Mouse (Mus musculus) forebrain, postnatal 0 days (tissue): ENCODE measurements at regions not wholly inside any gene's neighbourhood (a gene's known extent, or its start where the extent isn't known, plus 50 kb on each side); places are given as distances from the start of the nearest gene placed in this dataset.

Experiments
- ATAC-seq: fragments of 200-750 bp; cut with Nextera tagmentation; 2 replicates; pipeline ENCODE4 v1.8.0; 2017; ENCODE audit warnings: mild to moderate bottlenecking, moderate library complexity
- DNase-seq: peaks from one replicate; pipeline ENCODE4 v3.0.0-alpha.2; 2015
- H3K27ac ChIP-seq: fragments of 300-500 bp; sonication (generic); 2 replicates; pipeline ENCODE4 v1.5.1; 2014; ENCODE audit warnings: low read depth, mild to moderate bottlenecking, antibody characterized with exemption, low read length, moderate library complexity, mixed read lengths
- H3K27me3 ChIP-seq: fragments of 300-500 bp; sonication (generic); 2 replicates; pipeline ENCODE4 v1.6.1; 2014; ENCODE audit warnings: mild to moderate bottlenecking, low read length, mixed read lengths; ENCODE audit not compliant: insufficient read depth
- H3K36me3 ChIP-seq: fragments of 300-500 bp; sonication (generic); 2 replicates; pipeline ENCODE4 v1.6.1; 2014; ENCODE audit warnings: mild to moderate bottlenecking, moderate library complexity; ENCODE audit not compliant: insufficient read depth
- H3K4me1 ChIP-seq: fragments of 300-500 bp; sonication (generic); 2 replicates; pipeline ENCODE4 v1.6.1; 2014; ENCODE audit warnings: antibody characterized with exemption; ENCODE audit not compliant: insufficient read depth
- H3K4me2 ChIP-seq: fragments of 300-500 bp; sonication (generic); 2 replicates; pipeline ENCODE4 v1.6.1; 2014; ENCODE audit warnings: low read depth, mild to moderate bottlenecking, moderate library complexity
- H3K4me3 ChIP-seq: fragments of 300-500 bp; sonication (generic); 2 replicates; pipeline ENCODE4 v1.5.1; 2014; ENCODE audit warnings: low read depth, low read length, mixed read lengths
- H3K9ac ChIP-seq: fragments of 300-500 bp; sonication (generic); 2 replicates; pipeline ENCODE4 v1.6.1; 2014; ENCODE audit warnings: mild to moderate bottlenecking
- H3K9me3 ChIP-seq: fragments of 300-500 bp; sonication (generic); 2 replicates; pipeline ENCODE4 v1.6.1; 2016; ENCODE audit warnings: low read length
- CTCF ChIP-seq: sonication (generic); IDR thresholded peaks from 2 replicates; pipeline ENCODE4 v1.5.1; 2016; ENCODE audit warnings: antibody characterized with exemption, control low read depth, low read depth
- WGBS: fragments of 180-500 bp; shearing (Covaris S2); extraction: QIAGEN DNeasy Blood & Tissue Kit; methylation state at CpG from one replicate; pipeline ENCODE4 v1.1.7; 2014; 5-methylcytosine and 5-hydroxymethylcytosine counted together

DNA sequence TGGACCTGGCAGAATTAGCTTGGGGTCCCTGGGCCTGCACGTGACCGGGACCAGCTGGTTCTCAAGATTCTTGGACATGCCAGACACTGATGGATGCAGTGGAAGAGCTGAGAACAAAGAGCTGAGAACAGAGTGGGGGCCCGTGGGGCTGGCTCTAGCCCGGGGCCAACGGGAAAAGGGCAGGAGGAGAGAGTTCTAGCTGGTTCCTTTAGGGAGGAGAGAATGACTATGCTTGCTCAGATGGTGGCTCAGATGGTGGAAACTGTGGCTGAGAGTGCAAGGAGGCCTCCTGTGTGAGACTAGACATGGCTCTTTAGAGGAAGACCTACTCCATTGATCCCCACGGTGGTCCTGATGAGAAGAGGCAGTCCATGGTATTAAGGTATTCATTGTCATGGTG lies 240.5 kb upstream of the Plpp4 start:
- ATAC-seq (no peak), DNase-seq (no peak)
- H3K4me1 ChIP-seq = no peaks in the 10 kb centered on the region
- 90% methylated on average over 6 of the region's 6 CpGs for WGBS
- H3K4me2 ChIP-seq = no peak overlapping the region
- H3K9me3 ChIP-seq = no peaks in the 10 kb centered on the region
- no peak overlapping the region for H3K4me3 ChIP-seq
- H3K27me3 ChIP-seq = no peaks in the 10 kb centered on the region
- H3K27ac ChIP-seq = no peak overlapping the region
- H3K36me3 ChIP-seq = no peaks in the 10 kb centered on the region
- TF ChIP-seq CTCF = no peak
- H3K9ac ChIP-seq = no peak overlapping the region

GRCm38 (mm10) chr7:129027116-129027515 lies 229.7 kb upstream of the Plpp4 start:
- WGBS = 87% methylated on average over 2 of the region's 2 CpGs
- no peaks in the 10 kb centered on the region for H3K4me1 ChIP-seq
- no peak for TF ChIP-seq CTCF
- no peak overlapping the region for H3K9ac ChIP-seq
- H3K27me3 ChIP-seq = no peaks in the 10 kb centered on the region
- H3K36me3 ChIP-seq = no peaks in the 10 kb centered on the region
- ATAC-seq (no peak), DNase-seq (no peak)
- no peak overlapping the region for H3K27ac ChIP-seq
- no peak overlapping the region for H3K4me2 ChIP-seq
- H3K9me3 ChIP-seq = no peaks in the 10 kb centered on the region
- no peak overlapping the region for H3K4me3 ChIP-seq

- no peak for TF ChIP-seq CTCF
- Histone ChIP-seq H3K4me2 (no peak overlapping the region), H3K27ac (no peak overlapping the region), H3K9me3 (no peaks in the 10 kb centered on the region), H3K27me3 (no peaks in the 10 kb centered on the region), H3K9ac (no peak overlapping the region), H3K4me1 (no peaks in the 10 kb centered on the region), H3K4me3 (no peak overlapping the region), H3K36me3 (no peaks in the 10 kb centered on the region)
- DNase-seq = no peak
- no peak for ATAC-seq
- WGBS = 83% methylated on average over 5 of the region's 5 CpGs
Measured at GRCm38 (mm10) chr7:129048023-129048422, 208.8 kb upstream of the Plpp4 start.

DNA sequence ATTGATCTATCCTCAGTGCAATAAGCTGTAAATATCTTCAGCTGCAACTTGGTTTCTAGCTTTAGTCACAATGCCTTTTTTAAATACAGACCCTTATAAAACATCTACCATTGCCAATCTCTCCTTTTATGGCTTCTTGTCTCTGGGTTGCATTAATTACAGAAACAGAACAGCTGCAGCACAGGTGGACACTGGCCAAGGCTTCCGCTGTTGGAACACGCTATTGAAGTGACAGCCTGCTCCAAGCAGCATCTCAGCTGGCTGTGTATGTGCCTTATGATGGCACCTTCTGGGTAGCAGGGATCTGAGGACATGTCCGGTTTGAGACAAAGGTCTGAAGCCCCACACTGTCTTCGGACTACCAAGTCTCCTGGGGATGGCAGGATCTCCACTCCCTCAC lies 207.1 kb upstream of the Plpp4 start:
- Histone ChIP-seq H3K36me3 (no peaks in the 10 kb centered on the region), H3K27me3 (no peaks in the 10 kb centered on the region), H3K4me2 (no peak overlapping the region), H3K27ac (no peak overlapping the region), H3K4me1 (no peaks in the 10 kb centered on the region), H3K4me3 (no peak overlapping the region), H3K9ac (no peak overlapping the region), H3K9me3 (no peaks in the 10 kb centered on the region)
- TF ChIP-seq CTCF = no peak
- DNase-seq (peak; percentile 39), ATAC-seq (no peak)
- WGBS = 67% methylated on average over 4 of the region's 4 CpGs

- H3K4me2 ChIP-seq = no peak overlapping the region
- H3K36me3 ChIP-seq = no peaks in the 10 kb centered on the region
- no peak for TF ChIP-seq CTCF
- ATAC-seq (no peak; the same call in 1 of the 2 replicates), DNase-seq (no peak)
- no peak overlapping the region for H3K4me3 ChIP-seq
- H3K9ac ChIP-seq = no peak overlapping the region
- no peaks in the 10 kb centered on the region for H3K9me3 ChIP-seq
- H3K4me1 ChIP-seq = no peaks in the 10 kb centered on the region
- 78% methylated on average over 1 of the region's 1 CpGs for WGBS
- H3K27ac ChIP-seq = no peak overlapping the region
- no peaks in the 10 kb centered on the region for H3K27me3 ChIP-seq
Measured at GRCm38 (mm10) chr7:129050675-129051074, 206.2 kb upstream of the Plpp4 start.

GRCm38 (mm10) chr7:129066891-129067290 lies 189.9 kb upstream of the Plpp4 start:
- no peak for DNase-seq
- H3K4me3 ChIP-seq = no peak overlapping the region
- no peak overlapping the region for H3K27ac ChIP-seq
- WGBS = 94% methylated on average over 2 of the region's 2 CpGs
- H3K9me3 ChIP-seq = no peaks in the 10 kb centered on the region
- no peak for TF ChIP-seq CTCF
- H3K27me3 ChIP-seq = no peaks in the 10 kb centered on the region
- H3K9ac ChIP-seq = no peak overlapping the region
- no peak overlapping the region for H3K4me2 ChIP-seq
- no peaks in the 10 kb centered on the region for H3K4me1 ChIP-seq
- no peak for ATAC-seq
- H3K36me3 ChIP-seq = no peaks in the 10 kb centered on the region

- ATAC-seq (no peak), DNase-seq (no peak)
- no peak overlapping the region for H3K4me2 ChIP-seq
- no peak overlapping the region for H3K9ac ChIP-seq
- H3K27me3 ChIP-seq = no peaks in the 10 kb centered on the region
- no peak overlapping the region for H3K4me3 ChIP-seq
- H3K27ac ChIP-seq = no peak overlapping the region
- WGBS = 79% methylated on average over 4 of the region's 4 CpGs
- TF ChIP-seq CTCF = no peak
- H3K4me1 ChIP-seq = no peaks in the 10 kb centered on the region
- no peaks in the 10 kb centered on the region for H3K9me3 ChIP-seq
- H3K36me3 ChIP-seq = no peaks in the 10 kb centered on the region
Measured at GRCm38 (mm10) chr7:129068137-129068536, 188.7 kb upstream of the Plpp4 start.

DNA sequence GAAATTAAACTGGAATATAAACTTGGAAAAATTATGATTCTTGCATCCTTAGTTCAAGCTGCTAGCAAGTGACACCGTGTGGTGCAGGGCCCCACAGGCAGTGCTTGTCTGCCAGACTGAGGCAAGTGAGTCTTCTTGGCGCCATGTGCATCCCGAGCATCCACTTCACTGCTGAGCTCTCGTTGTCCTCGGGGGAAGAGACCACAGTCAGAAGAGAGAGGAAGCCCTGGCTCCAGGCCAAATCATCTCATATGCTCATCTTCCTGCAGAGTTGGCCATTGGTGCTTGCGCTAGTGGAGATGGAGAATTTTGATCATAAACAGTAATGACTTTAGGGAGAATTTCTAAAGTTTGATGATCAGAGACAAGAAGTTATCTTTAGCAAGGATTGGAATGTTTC lies 177.0 kb upstream of the Plpp4 start:
- Histone ChIP-seq H3K9ac (no peak overlapping the region), H3K4me1 (no peaks in the 10 kb centered on the region), H3K9me3 (no peaks in the 10 kb centered on the region), H3K4me2 (no peak overlapping the region), H3K27me3 (no peaks in the 10 kb centered on the region), H3K4me3 (no peak overlapping the region), H3K36me3 (no peaks in the 10 kb centered on the region), H3K27ac (no peak overlapping the region)
- no peak for TF ChIP-seq CTCF
- DNase-seq (peak; percentile 6), ATAC-seq (no peak)
- 65% methylated on average over 6 of the region's 6 CpGs for WGBS
